Mouse (Mus musculus) liver, embryonic 11.5 days (tissue): ENCODE results near the gene Wrb. TPM values are rescaled to one million over a fixed set of nuclear protein-coding genes. Genes with fewer than 3 reads are reported as not detected.

Experiments used
- ATAC-seq: fragments of 200-750 bp; cut with Nextera tagmentation; replicated peaks from 2 replicates; pipeline ENCODE4 v1.8.0; 2017; ENCODE audit warnings: moderate number of reproducible peaks, mild to moderate bottlenecking, moderate TSS enrichment, moderate library complexity; ENCODE audit not compliant: low FRiP score
- DNase-seq: peaks from one replicate; pipeline ENCODE4 v3.0.0-alpha.2; 2017; ENCODE audit warnings: low spot score
- H3K27ac ChIP-seq: fragments of 300-500 bp; sonication (generic); 2 replicates; pipeline ENCODE4 v1.5.1; 2014; ENCODE audit warnings: mild to moderate bottlenecking, low read depth, low read length, control low read depth
- H3K27me3 ChIP-seq: fragments of 300-500 bp; sonication (generic); replicated peaks from 2 replicates; pipeline ENCODE4 v1.6.1; 2014; ENCODE audit warnings: low read length, mixed read lengths; ENCODE audit not compliant: control insufficient read depth, insufficient read depth
- H3K36me3 ChIP-seq: fragments of 300-500 bp; sonication (generic); 2 replicates; pipeline ENCODE4 v1.6.1; 2014; ENCODE audit warnings: mild to moderate bottlenecking, low read length, moderate library complexity, mixed read lengths; ENCODE audit not compliant: control insufficient read depth, insufficient read depth
- H3K4me1 ChIP-seq: fragments of 300-500 bp; sonication (generic); replicated peaks from 2 replicates; pipeline ENCODE4 v1.6.1; 2014; ENCODE audit warnings: low read length, mixed read lengths; ENCODE audit not compliant: control insufficient read depth, insufficient read depth
- H3K4me2 ChIP-seq: fragments of 300-500 bp; sonication (generic); 2 replicates; pipeline ENCODE4 v1.6.1; 2014; ENCODE audit warnings: mild to moderate bottlenecking, control low read depth, moderate library complexity
- H3K4me3 ChIP-seq: fragments of 300-500 bp; sonication (generic); 2 replicates; pipeline ENCODE4 v1.5.1; 2014; ENCODE audit warnings: low read depth, low read length, control low read depth
- H3K9ac ChIP-seq: fragments of 300-500 bp; sonication (generic); 2 replicates; pipeline ENCODE4 v1.6.1; 2014; ENCODE audit warnings: low read depth, low read length, control low read depth
- H3K9me3 ChIP-seq: fragments of 300-500 bp; sonication (generic); 2 replicates; pipeline ENCODE4 v1.6.1; 2016; ENCODE audit warnings: low read length, inconsistent platforms, mixed read lengths; ENCODE audit not compliant: control insufficient read depth
- WGBS: fragments of 180-500 bp; shearing (Covaris S2); extraction: QIAGEN DNeasy Blood & Tissue Kit; methylation state at CpG from one replicate; pipeline ENCODE4 v1.1.7; 2014; 5-methylcytosine and 5-hydroxymethylcytosine counted together
- polyA plus RNA-seq: library from polyadenylated mRNA; unstranded; fragments of >200 nt; fragmentation: Nextera tagmentation; extraction: Ambion mirVana; gene quantifications from 2 replicates; pipeline ENCODE4 v1.2.1, GENCODE M21; 2014

The Wrb gene
- polyA plus RNA-seq, 1 experiment from 2014 or later = 48.3 TPM

DNA sequence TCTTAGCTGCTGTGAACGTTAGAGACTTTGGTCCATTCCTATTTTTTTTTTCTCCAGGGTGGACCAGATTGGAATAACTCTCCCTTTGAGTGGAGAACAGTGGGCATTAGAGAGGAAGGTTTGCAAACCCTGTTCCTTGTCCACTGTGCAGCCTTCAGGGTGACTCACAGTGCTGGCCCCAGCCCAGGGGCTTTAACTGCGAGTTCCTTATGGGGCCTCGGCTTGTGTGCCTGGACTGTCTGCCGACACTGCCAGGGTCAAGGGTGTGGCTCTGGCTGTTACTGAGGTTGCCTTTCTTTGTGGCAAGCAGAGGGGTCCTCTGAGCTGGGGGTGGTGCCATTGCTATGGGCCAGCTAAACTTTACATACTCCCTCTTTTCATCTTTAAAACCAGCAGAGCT is 5.8 kb downstream of the Wrb start:
- H3K4me3 ChIP-seq = no peak overlapping the region
- DNase-seq = no peak
- WGBS = 67% methylated on average over 4 of the region's 4 CpGs
- no peaks in the 10 kb centered on the region for H3K27me3 ChIP-seq
- peaks cover 15% of the 10 kb centered on the region for H3K4me1 ChIP-seq
- H3K9ac ChIP-seq = no peak overlapping the region
- no peaks in the 10 kb centered on the region for H3K9me3 ChIP-seq
- peaks cover 14% of the 10 kb centered on the region for H3K36me3 ChIP-seq
- H3K27ac ChIP-seq = no peak overlapping the region
- H3K4me2 ChIP-seq = no peak overlapping the region
- no peak for ATAC-seq

DNA sequence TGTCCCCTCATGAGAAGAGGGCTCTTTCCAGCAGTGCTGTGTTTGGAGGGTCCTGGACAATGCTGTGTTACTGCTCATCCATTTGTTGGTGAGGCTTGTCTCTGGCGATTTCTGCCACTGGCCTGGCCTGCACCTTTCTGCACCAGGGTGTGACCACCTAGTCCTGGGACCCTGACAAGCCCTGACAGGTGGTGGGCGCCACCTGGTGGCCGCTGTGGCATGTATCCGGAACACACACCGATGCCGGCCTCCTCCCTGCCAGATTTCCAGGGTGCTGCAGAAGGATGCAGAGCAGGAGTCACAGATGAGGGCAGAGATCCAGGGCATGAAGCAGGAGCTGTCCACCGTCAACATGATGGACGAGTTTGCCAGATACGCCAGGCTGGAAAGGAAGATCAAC is 6.3 kb downstream of the Wrb start:
- no peaks in the 10 kb centered on the region for H3K9me3 ChIP-seq
- H3K4me3 ChIP-seq = no peak overlapping the region
- ATAC-seq (peak; percentile 69), DNase-seq (peak; percentile 73)
- H3K4me2 ChIP-seq = no peak overlapping the region
- H3K27ac ChIP-seq = no peak overlapping the region
- H3K27me3 ChIP-seq = no peaks in the 10 kb centered on the region
- 29% methylated on average over 9 of the region's 9 CpGs for WGBS
- peaks cover 14% of the 10 kb centered on the region for H3K36me3 ChIP-seq
- no peak overlapping the region for H3K9ac ChIP-seq
- H3K4me1 ChIP-seq = peaks cover 9% of the 10 kb centered on the region

DNA sequence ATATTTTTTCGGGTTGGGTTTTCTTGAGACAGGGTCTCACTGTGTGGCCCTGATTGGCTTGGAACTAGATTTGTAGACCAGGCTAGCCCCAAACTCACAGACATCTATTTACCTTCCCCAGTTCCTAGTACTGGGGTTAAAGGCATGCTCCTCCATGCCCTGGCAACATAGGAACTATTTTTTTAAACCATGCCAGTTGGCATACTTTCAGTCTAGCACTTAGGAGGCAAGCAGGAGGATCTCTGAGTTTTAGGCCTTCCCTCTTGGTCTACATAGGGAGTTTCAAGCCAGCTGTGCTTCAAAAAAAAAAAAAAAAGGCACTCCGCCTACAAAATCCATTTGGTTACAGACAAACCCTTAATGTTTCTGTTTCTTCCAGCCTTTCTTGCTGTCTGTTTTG is 9.3 kb downstream of the Wrb start:
- H3K27ac ChIP-seq = no peak overlapping the region
- H3K4me1 ChIP-seq = peaks cover 2% of the 10 kb centered on the region; the same call in 1 of the 2 replicates
- no peak overlapping the region for H3K4me3 ChIP-seq
- H3K4me2 ChIP-seq = no peak overlapping the region
- 84% methylated on average over 2 of the region's 2 CpGs for WGBS
- H3K27me3 ChIP-seq = no peaks in the 10 kb centered on the region
- peaks cover 14% of the 10 kb centered on the region for H3K36me3 ChIP-seq
- DNase-seq (no peak), ATAC-seq (no peak)
- H3K9ac ChIP-seq = no peak overlapping the region
- no peaks in the 10 kb centered on the region for H3K9me3 ChIP-seq

DNA sequence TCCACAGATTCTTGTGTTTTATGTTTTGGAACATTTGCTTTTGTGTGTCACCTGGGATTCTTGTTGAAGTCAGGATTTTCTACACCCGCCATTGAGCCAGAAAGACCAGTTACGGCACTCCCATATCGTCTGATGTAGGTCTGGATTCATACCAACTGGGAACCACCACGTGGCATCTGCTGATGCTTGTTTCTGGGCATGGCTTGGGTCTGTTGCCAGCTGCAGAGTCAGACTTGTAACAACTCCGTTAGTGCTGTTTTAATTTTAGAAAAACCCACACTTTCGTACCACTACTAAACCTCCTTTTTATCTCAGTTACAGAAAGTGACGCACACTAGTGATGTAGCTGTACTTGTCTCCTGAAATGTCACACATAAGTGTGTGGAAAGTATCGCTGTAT is 10.8 kb downstream of the Wrb start:
- Histone ChIP-seq H3K36me3 (peaks cover 14% of the 10 kb centered on the region), H3K9ac (no peak overlapping the region), H3K9me3 (no peaks in the 10 kb centered on the region), H3K27me3 (no peaks in the 10 kb centered on the region), H3K4me3 (no peak overlapping the region), H3K4me2 (no peak overlapping the region), H3K4me1 (peaks cover 2% of the 10 kb centered on the region; the same call in 1 of the 2 replicates), H3K27ac (no peak overlapping the region)
- DNase-seq (no peak), ATAC-seq (no peak)
- WGBS = 91% methylated on average over 8 of the region's 8 CpGs

DNA sequence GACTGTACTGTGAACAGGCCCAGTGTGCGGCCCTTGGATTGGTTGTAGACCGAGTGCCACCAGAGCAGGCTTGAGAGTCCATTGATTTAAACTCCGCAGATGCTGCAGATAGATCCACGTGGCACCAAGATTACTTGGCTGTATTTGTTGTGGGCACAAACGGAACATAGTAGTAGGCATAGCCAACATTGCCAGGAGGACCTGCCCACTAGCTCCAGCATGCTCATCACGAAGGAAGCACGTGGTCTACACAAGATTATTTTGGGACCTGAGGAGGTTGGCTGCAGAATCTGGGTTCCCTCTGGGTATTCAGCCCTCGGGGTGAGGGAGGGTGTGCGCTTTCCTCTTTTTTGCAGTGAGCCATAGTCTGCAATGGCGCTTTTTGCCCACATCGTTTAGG is 12.0 kb downstream of the Wrb start:
- Histone ChIP-seq H3K27me3 (no peaks in the 10 kb centered on the region), H3K27ac (no peak overlapping the region), H3K4me3 (no peak overlapping the region), H3K4me2 (no peak overlapping the region), H3K9me3 (no peaks in the 10 kb centered on the region), H3K36me3 (peaks cover 14% of the 10 kb centered on the region), H3K4me1 (peaks cover 2% of the 10 kb centered on the region; the same call in 1 of the 2 replicates), H3K9ac (no peak overlapping the region)
- ATAC-seq = no peak
- DNase-seq = no peak
- 88% methylated on average over 11 of the region's 11 CpGs for WGBS

DNA sequence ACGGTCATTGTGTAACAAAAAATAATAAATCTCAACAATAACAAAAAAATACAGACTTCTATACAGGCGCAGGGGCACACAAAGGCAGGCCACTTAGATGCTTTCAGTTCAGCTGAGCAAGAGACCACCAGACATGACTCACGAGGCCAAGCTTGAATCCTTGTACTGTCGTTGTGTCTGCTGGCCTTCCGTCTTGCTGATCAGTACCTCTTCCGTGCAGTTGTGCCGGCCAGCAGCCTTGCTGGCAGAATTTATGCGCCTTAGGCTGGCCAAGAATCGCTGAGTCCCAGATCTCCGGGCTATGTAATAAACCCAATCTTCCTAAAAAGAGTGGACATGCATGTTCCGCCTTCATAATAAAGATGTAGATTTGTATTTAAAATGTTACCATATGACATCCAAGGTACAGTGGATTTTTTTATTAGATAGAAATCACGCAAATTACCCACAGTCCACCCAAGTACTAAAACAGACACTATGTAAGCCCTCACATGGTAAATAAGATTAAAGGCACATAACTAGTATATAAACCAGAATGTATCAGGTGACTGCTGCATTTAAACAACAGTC is 13.4 kb downstream of the Wrb start:
- Histone ChIP-seq H3K4me1 (peaks cover 2% of the 10 kb centered on the region; the same call in 1 of the 2 replicates), H3K27me3 (no peaks in the 10 kb centered on the region), H3K9ac (peak overlapping the region; percentile 87), H3K9me3 (no peaks in the 10 kb centered on the region), H3K4me3 (peak overlapping the region; percentile 64), H3K36me3 (peaks cover 5% of the 10 kb centered on the region), H3K27ac (no peak overlapping the region), H3K4me2 (peak overlapping the region; percentile 99)
- 64% methylated on average over 12 of the region's 12 CpGs for WGBS
- ATAC-seq = no peak
- DNase-seq = no peak

DNA sequence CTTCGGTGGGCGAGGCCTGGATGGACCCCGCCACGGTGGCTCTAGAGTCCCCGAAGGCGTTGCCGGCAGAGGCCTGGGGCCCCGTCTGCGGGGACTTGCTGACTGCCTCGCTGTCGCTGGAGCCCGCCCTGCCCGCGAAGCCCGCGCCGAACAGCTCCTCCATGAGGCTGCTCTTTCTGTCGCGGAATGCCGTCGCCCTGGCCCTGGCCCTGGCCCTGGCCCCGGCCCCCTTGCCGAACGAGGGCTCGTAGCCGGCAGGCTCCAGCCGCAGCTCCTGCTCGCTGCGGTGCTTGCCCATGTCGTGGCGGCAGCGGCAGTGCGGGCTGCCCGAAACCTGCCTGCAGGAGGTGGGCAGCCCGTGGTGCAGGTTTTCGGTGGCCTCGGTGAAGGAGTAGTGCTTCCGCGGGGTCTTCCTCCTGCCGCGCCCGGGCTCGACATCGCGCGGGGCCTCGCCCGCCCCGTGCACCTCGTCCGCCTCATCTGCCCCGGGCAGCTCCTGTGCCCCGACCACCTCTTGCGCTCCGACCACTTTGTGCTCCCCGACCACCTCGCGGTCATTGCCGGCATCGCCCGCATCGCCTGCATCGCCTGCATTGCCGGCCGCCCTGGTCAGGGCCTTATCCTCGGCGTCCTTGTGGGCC is 14.0 kb downstream of the Wrb start:
- peak overlapping the region; percentile 87 for H3K9ac ChIP-seq
- peaks cover 2% of the 10 kb centered on the region; the same call in 1 of the 2 replicates for H3K4me1 ChIP-seq
- DNase-seq = peak; percentile 76
- no peaks in the 10 kb centered on the region for H3K27me3 ChIP-seq
- H3K9me3 ChIP-seq = no peaks in the 10 kb centered on the region
- ATAC-seq = peak; percentile 78
- peak overlapping the region; percentile 99 for H3K4me2 ChIP-seq
- H3K27ac ChIP-seq = peak overlapping the region; percentile 42; the same call in 1 of the 2 replicates
- H3K36me3 ChIP-seq = peaks cover 3% of the 10 kb centered on the region; the same call in 1 of the 2 replicates
- under 1% methylated on average over 67 of the region's 67 CpGs for WGBS
- H3K4me3 ChIP-seq = peak overlapping the region; percentile 64

DNA sequence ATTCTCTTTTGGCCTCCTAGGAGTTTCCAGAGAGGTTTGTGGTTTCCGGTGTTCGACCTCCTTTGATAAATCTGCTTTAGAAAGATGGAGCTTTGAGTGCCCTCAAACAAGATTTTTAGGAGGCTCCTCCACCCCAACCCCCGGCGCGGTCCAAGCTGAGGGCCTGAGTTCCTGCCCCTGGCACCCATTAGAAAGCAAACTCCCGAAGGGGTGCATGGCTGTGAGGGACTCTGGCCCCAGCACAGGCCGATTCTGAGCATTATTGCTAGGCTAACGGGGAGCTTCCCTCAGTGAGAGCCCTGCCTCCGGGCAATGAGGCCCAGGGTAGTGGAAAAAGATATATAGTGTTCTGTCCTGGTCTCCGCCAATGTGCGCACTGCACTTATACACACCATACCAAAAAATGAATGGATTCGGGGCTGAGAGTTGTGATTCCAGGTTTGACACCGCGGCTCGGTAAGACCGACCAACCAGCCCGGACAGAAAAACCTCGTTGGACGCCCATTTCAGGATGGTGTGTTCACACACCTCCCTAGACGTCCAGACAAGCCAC is 14.7 kb downstream of the Wrb start:
- WGBS = 80% methylated on average over 20 of the region's 20 CpGs
- no peak for DNase-seq
- Histone ChIP-seq H3K27ac (no peak overlapping the region), H3K36me3 (peaks cover 2% of the 10 kb centered on the region; the same call in 1 of the 2 replicates), H3K9ac (peak overlapping the region; percentile 87), H3K4me2 (peak overlapping the region; percentile 99), H3K4me3 (peak overlapping the region; percentile 64; the same call in 1 of the 2 replicates), H3K4me1 (peaks cover 2% of the 10 kb centered on the region; the same call in 1 of the 2 replicates), H3K27me3 (no peaks in the 10 kb centered on the region), H3K9me3 (no peaks in the 10 kb centered on the region)
- no peak for ATAC-seq
